12 mouse cellular contexts compared by ENCODE assay signal in genomic region chr1:91800348-91800747, GRCm38 (mm10). TPM values are rescaled to one million over a fixed set of nuclear protein-coding genes. Genes with fewer than 3 reads are reported as not detected.
DNase-seq lines count a peak whose midpoint lies in the region; ATAC-seq and TF ChIP-seq lines count a peak whose summit lies in the region.
"Had no signal": no experiment of that assay in that cellular context is flagged by ENCODE, and none has a peak within 500 bp of the region (broad histone marks: within the 10 kb centered on the region; RNA-seq: fewer than 3 reads in every experiment).

No protein-coding gene starts in this region.

- peak overlapping the region; percentile 59 for H3K4me3 ChIP-seq in heart, embryonic 11.5 days (ENCODE audit: low read depth, low read length)
- peak overlapping the region; percentile 58 to 70; a peak in 2 of 4 replicates for H3K4me3 ChIP-seq in ES-E14 (ENCODE audit: insufficient read depth in 1 of 2, low read depth in 1 of 2, low read length in 2 of 2, poor library complexity in 1 of 2, severe bottlenecking in 1 of 2)
- H3K4me3 ChIP-seq in hindbrain, embryonic 12.5 days = peak overlapping the region; percentile 42
- peak overlapping the region; percentile 39; the same call in 1 of the 2 replicates for H3K4me3 ChIP-seq in midbrain, embryonic 14.5 days (replicated peaks; ENCODE audit: low read depth, low read length)

- H3K9me3 ChIP-seq in heart, embryonic 11.5 days (replicated peaks; ENCODE audit: control insufficient read depth, low read length) = no peaks in the 10 kb centered on the region
- no peaks in the 10 kb centered on the region for H3K9me3 ChIP-seq in ES-E14 (ENCODE audit: control insufficient read depth, insufficient read depth, low read depth, low read length)
- H3K9me3 ChIP-seq in hindbrain, embryonic 12.5 days (replicated peaks) = no peaks in the 10 kb centered on the region
- H3K9me3 ChIP-seq in midbrain, embryonic 14.5 days (ENCODE audit: control insufficient read depth, low read length) = no peaks in the 10 kb centered on the region

- DNase-seq in heart, postnatal 14 days = no peak
- no peak for DNase-seq in ES-E14 (ENCODE audit: low read depth, low spot score)
- DNase-seq in midbrain, embryonic 14.5 days = peak; percentile 25
- no peak for DNase-seq in thymus, postnatal 14 days
- no peak for DNase-seq in thymus, postnatal 0 days (ENCODE audit: low spot score)
- DNase-seq in natural killer cell, adult 2 months (ENCODE audit: low spot score in 2 of 2) = no peak
- DNase-seq: cerebellum, adult 8-10 months; right cerebral cortex, postnatal 14 days had no signal

- in situ Hi-C loops in ES-E14 (cut with MboI; ENCODE audit: low sequenced_read_pairs in 2 of 2, unreplicated experiment in 2 of 2) = no loop called here

- ATAC-seq in heart, embryonic 11.5 days (replicated peaks; ENCODE audit: insufficient number of reproducible peaks, low FRiP score, low TSS enrichment) = no peak; the same call in 1 of the 2 replicates
- no peak for ATAC-seq in hindbrain, embryonic 12.5 days (ENCODE audit: low FRiP score)
- ATAC-seq in midbrain, embryonic 14.5 days (ENCODE audit: low FRiP score, low TSS enrichment) = no peak
- ATAC-seq: inflammation-experienced regulatory T-cells, adult 6 months had no signal

- intact Hi-C loops in heart, postnatal 14 days (cut with DNase I) = no loop called here

- H3K4me2 ChIP-seq in heart, embryonic 11.5 days = peak overlapping the region; percentile 98
- peak overlapping the region; percentile 77 for H3K4me2 ChIP-seq in hindbrain, embryonic 12.5 days (replicated peaks)
- peak overlapping the region; percentile 72 for H3K4me2 ChIP-seq in midbrain, embryonic 14.5 days (ENCODE audit: low read length)

- WGBS in heart, embryonic 11.5 days (ENCODE audit: insufficient replicate concordance) = 41% methylated on average over 13 of the region's 13 CpGs
- WGBS in hindbrain, embryonic 12.5 days = 12% methylated on average over 13 of the region's 13 CpGs
- WGBS in midbrain, embryonic 14.5 days = 16% methylated on average over 13 of the region's 13 CpGs

- no peak overlapping the region for H3K27ac ChIP-seq in heart, embryonic 11.5 days (ENCODE audit: low read depth, low read length)
- no peak overlapping the region for H3K27ac ChIP-seq in ES-E14 (ENCODE audit: insufficient read depth, low read depth, low read length, poor library complexity, severe bottlenecking)
- H3K27ac ChIP-seq in hindbrain, embryonic 12.5 days = peak overlapping the region; percentile 66; the same call in 1 of the 2 replicates
- H3K27ac ChIP-seq in midbrain, embryonic 14.5 days (replicated peaks; ENCODE audit: low read depth, low read length) = no peak overlapping the region

- H3K4me1 ChIP-seq in heart, embryonic 11.5 days (ENCODE audit: control insufficient read depth, insufficient read depth, low read length) = peaks cover 11% of the 10 kb centered on the region; the same call in 1 of the 2 replicates
- H3K4me1 ChIP-seq in ES-E14 (ENCODE audit: control insufficient read depth in 2 of 2, insufficient read depth in 2 of 2, low read length in 2 of 2, poor library complexity in 1 of 2) = peaks cover 0 to 5% of the 10 kb centered on the region in 2 experiments; a peak in 1 of 4 replicates
- peaks cover 30% of the 10 kb centered on the region for H3K4me1 ChIP-seq in hindbrain, embryonic 12.5 days
- H3K4me1 ChIP-seq in midbrain, embryonic 14.5 days (ENCODE audit: control insufficient read depth, insufficient read depth, low read length) = 0 out of 2 replicates have a peak, but pooled peaks cover 6% of the 10 kb centered on the region

- H3K36me3 ChIP-seq in heart, embryonic 11.5 days (ENCODE audit: control insufficient read depth, insufficient read depth, low read length) = no peaks in the 10 kb centered on the region
- no peaks in the 10 kb centered on the region for H3K36me3 ChIP-seq in ES-E14 (ENCODE audit: control insufficient read depth, insufficient read depth, low read length, poor library complexity, severe bottlenecking)
- no peaks in the 10 kb centered on the region for H3K36me3 ChIP-seq in hindbrain, embryonic 12.5 days
- no peaks in the 10 kb centered on the region for H3K36me3 ChIP-seq in midbrain, embryonic 14.5 days (ENCODE audit: control insufficient read depth, insufficient read depth, low read length)

- peaks cover 44% of the 10 kb centered on the region for H3K27me3 ChIP-seq in heart, embryonic 11.5 days (ENCODE audit: control insufficient read depth, insufficient read depth, low read length)
- peaks cover 66% of the 10 kb centered on the region for H3K27me3 ChIP-seq in hindbrain, embryonic 12.5 days
- H3K27me3 ChIP-seq in midbrain, embryonic 14.5 days (ENCODE audit: control insufficient read depth, insufficient read depth, low read length) = peaks cover 51% of the 10 kb centered on the region

- peak overlapping the region; percentile 54; the same call in 1 of the 2 replicates for H3K9ac ChIP-seq in heart, embryonic 11.5 days (ENCODE audit: low read depth, low read length)
- no peak overlapping the region for H3K9ac ChIP-seq in ES-E14 (ENCODE audit: insufficient read depth, low read depth, low read length, poor library complexity, severe bottlenecking)
- H3K9ac ChIP-seq in hindbrain, embryonic 12.5 days = peak overlapping the region; percentile 35
- H3K9ac ChIP-seq in midbrain, embryonic 14.5 days (replicated peaks; ENCODE audit: low read length) = no peak overlapping the region

TF ChIP-seq in ES-E14, 5 proteins besides CTCF, POLR2A, EP300 and RAD21:
- TF ChIP-seq ZC3H11A (IDR thresholded peaks at IDR 0.05; ENCODE audit: borderline replicate concordance, low read depth, low read length) (no peak), ZNF384 (IDR thresholded peaks at IDR 0.05; ENCODE audit: low read depth, low read length) (no peak), CHD2 (IDR thresholded peaks at IDR 0.05; ENCODE audit: low read depth, low read length) (no peak), HCFC1 (IDR thresholded peaks at IDR 0.05; ENCODE audit: borderline replicate concordance, insufficient read depth, low read length) (no peak), MAFK (IDR thresholded peaks at IDR 0.05; ENCODE audit: insufficient read depth, low read depth, low read length) (no peak)

RNA-seq across cellular contexts. Expression of gene Twist2, which starts 0.9 kb away (rescaled TPM):
- polyA plus RNA-seq in heart, embryonic 11.5 days (2014; fragmentation: Nextera tagmentation; extraction: Ambion mirVana) = 5.2 and 6.5 TPM in 2 replicates
- total RNA-seq in heart, postnatal 14 days (2021) = 1 to 10 TPM; 2.5 to 4.4 TPM
- 1.4 and 2.6 TPM in 2 replicates for total RNA-seq in ES-E14 (2012; rRNA removed)
- 22.6 and 26.7 TPM in 2 replicates for polyA plus RNA-seq in hindbrain, embryonic 12.5 days (2016; fragmentation: Nextera tagmentation; extraction: Ambion mirVana)
- 1.4 and 1.6 TPM in 2 replicates for polyA plus RNA-seq in midbrain, embryonic 14.5 days (2014; fragmentation: Nextera tagmentation; extraction: Ambion mirVana)
- polyA plus RNA-seq in thymus, postnatal 0 days (2015; fragmentation: Nextera tagmentation; extraction: Ambion mirVana) = 0.72 and 1.2 TPM in 2 replicates
- polyA plus RNA-seq: inflammation-experienced regulatory T-cells, adult 6 months; liver, embryonic 16.5 days had no signal

Comparison
In these comparisons a context has a peak if more than half of its experiments do, and no peak if none do; other contexts are left out.
1. H3K9ac ChIP-seq: peak in heart, embryonic 11.5 days (single experiment) and hindbrain, embryonic 12.5 days (single experiment); none in ES-E14 (single experiment) and midbrain, embryonic 14.5 days (single experiment).
2. Peak in every context shown above with its lines, with median percentiles within 50 percentile points of each other: H3K4me2 ChIP-seq and H3K4me3 ChIP-seq.